Comparison of ENCODE assay signal across 21 mouse cellular contexts in the genomic region with DNA sequence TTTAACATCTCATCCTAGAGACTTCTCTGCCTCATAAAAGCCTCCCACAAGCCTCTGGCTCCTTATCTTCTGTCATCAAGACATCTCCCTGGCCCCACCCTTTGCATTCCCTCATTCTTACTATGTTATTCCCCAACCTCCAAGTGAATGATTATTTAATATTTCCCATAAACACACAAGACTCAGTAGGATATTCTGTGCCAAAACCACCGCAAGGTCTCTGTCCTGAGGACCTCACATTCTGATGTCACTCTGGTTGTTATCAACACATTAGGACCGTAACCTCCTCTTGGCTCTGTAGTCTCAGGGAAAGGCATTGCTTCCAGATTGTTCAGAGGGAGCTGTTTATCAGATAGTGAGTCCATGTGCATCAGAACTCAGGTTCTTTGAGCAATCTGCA.
"Had no signal": no experiment of that assay in that cellular context is flagged by ENCODE, and none has a peak within 500 bp of the region (broad histone marks: within the 10 kb centered on the region; RNA-seq: fewer than 3 reads in every experiment).

No protein-coding gene starts in this region.

- H3K4me3 ChIP-seq: lung, embryonic 15.5 days; megakaryocyte, embryonic 14.5 days; midbrain, embryonic 13.5 days; midbrain, embryonic 15.5 days; neural tube, embryonic 12.5 days; stomach, embryonic 15.5 days had no signal

- H3K9me3 ChIP-seq: lung, embryonic 15.5 days; midbrain, embryonic 13.5 days; midbrain, embryonic 15.5 days; neural tube, embryonic 12.5 days; stomach, embryonic 15.5 days had no signal

- H3K4me2 ChIP-seq: lung, embryonic 15.5 days; midbrain, embryonic 11.5 days; midbrain, embryonic 13.5 days; midbrain, embryonic 15.5 days; neural tube, embryonic 12.5 days; stomach, embryonic 15.5 days had no signal

- H3K4me1 ChIP-seq: lung, embryonic 15.5 days; megakaryocyte, embryonic 14.5 days; midbrain, embryonic 13.5 days; midbrain, embryonic 15.5 days; neural tube, embryonic 12.5 days; stomach, embryonic 15.5 days had no signal

- H3K9ac ChIP-seq: liver, postnatal 0 days; lung, embryonic 15.5 days; midbrain, embryonic 13.5 days; midbrain, embryonic 15.5 days; neural tube, embryonic 12.5 days; stomach, embryonic 15.5 days had no signal

- DNase-seq: liver, postnatal 0 days; lung, adult 2 months; lung, postnatal 14 days; lung, postnatal 36 days; retina, postnatal 1 day; right cerebral cortex, adult 18-20 months; right cerebral cortex, postnatal 25 days; right cerebral cortex, postnatal 4 days; thymus, adult 2 months; thymus, postnatal 14 days; thymus, postnatal 36 days had no signal

- H3K27ac ChIP-seq: lung, embryonic 15.5 days; macrophage; midbrain, embryonic 13.5 days; midbrain, embryonic 15.5 days; neural tube, embryonic 12.5 days; stomach, embryonic 15.5 days; stomach, postnatal 0 days had no signal

- H3K27me3 ChIP-seq: lung, embryonic 15.5 days; megakaryocyte, embryonic 14.5 days; midbrain, embryonic 13.5 days; midbrain, embryonic 15.5 days; neural tube, embryonic 12.5 days; stomach, embryonic 15.5 days had no signal

- H3K36me3 ChIP-seq: lung, embryonic 15.5 days; midbrain, embryonic 13.5 days; midbrain, embryonic 15.5 days; neural tube, embryonic 12.5 days; stomach, embryonic 15.5 days had no signal

- ATAC-seq: liver, postnatal 0 days; lung, postnatal 0 days; midbrain, embryonic 13.5 days; midbrain, embryonic 15.5 days had no signal
